Mouse (Mus musculus) kidney, postnatal 0 days (tissue): ENCODE data around the gene Fancf. TPM values are rescaled to one million over a fixed set of nuclear protein-coding genes. Genes with fewer than 3 reads are reported as not detected.

Source experiments
- ATAC-seq: fragments of 200-750 bp; cut with Nextera tagmentation; replicated peaks from 2 replicates; pipeline ENCODE4 v1.8.0; 2017; ENCODE audit warnings: low read depth, moderate number of reproducible peaks, moderate TSS enrichment, moderate library complexity; ENCODE audit not compliant: low FRiP score
- DNase-seq: peaks from one replicate; pipeline ENCODE4 v3.0.0-alpha.2; 2016; ENCODE audit warnings: low spot score
- H3K27ac ChIP-seq: fragments of 300-500 bp; sonication (generic); 2 replicates; pipeline ENCODE4 v1.5.1; 2014; ENCODE audit warnings: mild to moderate bottlenecking
- H3K27me3 ChIP-seq: fragments of 300-500 bp; sonication (generic); 2 replicates; pipeline ENCODE4 v1.6.1; 2014; ENCODE audit warnings: low read length, mixed read lengths; ENCODE audit not compliant: insufficient read depth
- H3K36me3 ChIP-seq: fragments of 300-500 bp; sonication (generic); 2 replicates; pipeline ENCODE4 v1.6.1; 2014; ENCODE audit warnings: low read length, mixed read lengths; ENCODE audit not compliant: insufficient read depth
- H3K4me1 ChIP-seq: fragments of 300-500 bp; sonication (generic); replicated peaks from 2 replicates; pipeline ENCODE4 v1.6.1; 2014; ENCODE audit warnings: antibody characterized with exemption, low read length, mixed read lengths; ENCODE audit not compliant: insufficient read depth
- H3K4me2 ChIP-seq: fragments of 300-500 bp; sonication (generic); 2 replicates; pipeline ENCODE4 v1.6.1; 2014; ENCODE audit warnings: mild to moderate bottlenecking, low read length, moderate library complexity, mixed read lengths
- H3K4me3 ChIP-seq: fragments of 300-500 bp; sonication (generic); replicated peaks from 2 replicates; pipeline ENCODE4 v1.5.1; 2014; ENCODE audit warnings: low read depth, low read length
- H3K9ac ChIP-seq: fragments of 300-500 bp; sonication (generic); 2 replicates; pipeline ENCODE4 v1.6.1; 2014; ENCODE audit warnings: low read depth, low read length
- H3K9me3 ChIP-seq: fragments of 300-500 bp; sonication (generic); replicated peaks from 2 replicates; pipeline ENCODE4 v1.6.1; 2016; ENCODE audit warnings: low read length, inconsistent platforms, mixed read lengths
- CTCF ChIP-seq: IDR thresholded peaks from 2 replicates; pipeline ENCODE4 v1.5.1; 2016; ENCODE audit warnings: antibody characterized with exemption, low read depth, mild to moderate bottlenecking, moderate library complexity
- WGBS: fragments of 180-500 bp; shearing (Covaris S2); extraction: QIAGEN DNeasy Blood & Tissue Kit; methylation state at CpG from one replicate; pipeline ENCODE4 v1.1.7; 2014; 5-methylcytosine and 5-hydroxymethylcytosine counted together
- polyA plus RNA-seq: library from polyadenylated mRNA; unstranded; fragments of >200 nt; fragmentation: Nextera tagmentation; extraction: Ambion mirVana; gene quantifications from 2 replicates; pipeline ENCODE4 v1.2.1, GENCODE M21; 2015

The Fancf gene
- polyA plus RNA-seq, 1 experiment from 2014 or later = 12.5 TPM

- ATAC-seq (no peak), DNase-seq (no peak)
- Histone ChIP-seq H3K4me2 (no peak overlapping the region), H3K36me3 (no peaks in the 10 kb centered on the region), H3K4me3 (no peak overlapping the region), H3K27me3 (no peaks in the 10 kb centered on the region), H3K9ac (no peak overlapping the region), H3K9me3 (no peaks in the 10 kb centered on the region), H3K4me1 (no peaks in the 10 kb centered on the region), H3K27ac (no peak overlapping the region)
- TF ChIP-seq CTCF = no peak
- WGBS = 65% methylated on average over 2 of the region's 2 CpGs
Measured at GRCm38 (mm10) chr7:51821467-51821866, 40.6 kb downstream of the Fancf start.

DNA sequence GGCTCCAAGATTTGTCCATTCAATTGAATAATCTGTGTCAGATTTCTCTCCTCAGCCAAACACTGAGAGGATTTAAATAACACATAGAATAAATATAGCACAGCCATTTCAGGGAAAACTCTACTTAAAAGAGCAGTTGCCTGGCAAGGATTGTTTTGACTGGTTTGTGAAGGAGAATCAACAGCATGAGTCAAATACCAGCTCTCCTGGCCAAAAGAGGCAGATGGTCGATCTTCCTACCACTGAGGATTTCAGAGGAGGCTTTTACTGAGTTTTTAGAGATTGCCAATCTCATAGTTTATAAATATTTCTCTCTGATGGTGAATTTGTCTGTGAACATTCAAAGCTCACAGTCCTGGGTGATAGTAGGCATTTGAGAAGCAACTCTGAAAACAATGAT is 42.2 kb downstream of the Fancf start:
- no peak for TF ChIP-seq CTCF
- H3K9me3 ChIP-seq = no peaks in the 10 kb centered on the region
- H3K36me3 ChIP-seq = no peaks in the 10 kb centered on the region
- no peaks in the 10 kb centered on the region for H3K27me3 ChIP-seq
- no peak overlapping the region for H3K4me2 ChIP-seq
- no peak overlapping the region for H3K27ac ChIP-seq
- H3K4me3 ChIP-seq = no peak overlapping the region
- no peak for ATAC-seq
- no peaks in the 10 kb centered on the region for H3K4me1 ChIP-seq
- no peak overlapping the region for H3K9ac ChIP-seq
- DNase-seq = no peak
- 78% methylated on average over 1 of the region's 1 CpGs for WGBS

DNA sequence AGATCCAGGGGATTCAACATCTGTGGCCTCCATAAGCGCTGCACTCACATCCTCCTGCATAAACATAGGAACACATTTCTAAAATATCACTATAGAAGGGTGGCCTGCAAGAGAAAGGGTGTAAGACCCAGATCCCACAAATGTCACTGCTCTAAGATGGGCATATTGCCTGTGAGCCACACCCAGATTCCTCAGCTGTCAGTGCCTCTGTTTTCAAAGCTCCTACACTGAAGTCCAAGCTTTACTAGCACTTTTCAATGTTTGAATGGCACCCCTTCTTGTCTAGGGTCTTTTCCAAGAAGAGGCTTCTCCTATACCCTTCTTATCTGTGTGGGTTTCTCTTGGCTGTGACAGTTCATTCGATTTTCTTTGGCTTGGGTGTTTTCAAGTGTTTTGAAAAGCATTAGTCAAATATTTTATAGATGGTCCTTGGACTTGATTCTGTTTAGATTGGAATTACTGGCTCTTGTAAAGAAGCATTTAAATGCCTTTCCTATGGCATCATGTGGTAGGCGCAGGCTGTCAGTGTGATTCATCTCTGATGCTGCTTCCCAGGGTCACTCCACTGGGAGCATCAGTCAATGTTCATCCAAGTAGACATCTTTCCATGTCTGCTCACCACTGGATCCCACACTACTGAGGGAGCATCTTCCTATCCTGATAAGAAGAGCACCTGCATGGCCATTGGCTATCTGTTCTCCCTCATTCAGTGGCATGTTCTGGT is 43.7 kb downstream of the Fancf start:
- no peak for TF ChIP-seq CTCF
- ATAC-seq (no peak), DNase-seq (no peak)
- no peak overlapping the region for H3K27ac ChIP-seq
- H3K9me3 ChIP-seq = no peaks in the 10 kb centered on the region
- no peak overlapping the region for H3K4me3 ChIP-seq
- no peaks in the 10 kb centered on the region for H3K27me3 ChIP-seq
- H3K36me3 ChIP-seq = no peaks in the 10 kb centered on the region
- 57% methylated on average over 3 of the region's 3 CpGs for WGBS
- H3K4me2 ChIP-seq = no peak overlapping the region
- H3K9ac ChIP-seq = no peak overlapping the region
- no peaks in the 10 kb centered on the region for H3K4me1 ChIP-seq

DNA sequence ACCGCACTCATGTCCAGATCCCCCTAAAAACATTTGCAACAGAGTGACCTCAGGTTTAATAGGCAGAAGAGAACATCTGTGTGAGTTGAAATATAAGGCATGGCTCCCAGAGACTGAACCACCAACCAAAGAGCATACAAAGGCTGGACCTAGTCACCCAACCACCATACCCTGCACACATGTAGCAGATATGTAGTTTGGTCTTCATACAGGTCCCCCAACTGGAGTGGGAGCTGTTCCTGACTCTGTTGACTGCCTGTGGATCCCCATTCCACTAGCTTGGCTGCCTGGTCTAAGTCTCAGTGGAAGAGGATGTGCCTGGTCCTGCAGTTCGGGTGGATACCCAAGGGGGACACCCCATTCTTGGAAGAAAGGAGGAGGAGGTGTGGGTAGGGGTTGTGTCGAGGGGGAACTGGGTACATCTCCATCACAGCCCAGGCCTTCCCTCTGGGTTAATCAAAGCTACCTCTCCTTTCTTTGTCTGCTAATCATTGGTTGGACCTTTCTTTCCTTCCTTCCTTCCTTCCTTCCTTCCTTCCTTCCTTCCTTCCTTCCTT is 45.7 kb downstream of the Fancf start:
- Histone ChIP-seq H3K4me2 (no peak overlapping the region), H3K27me3 (no peaks in the 10 kb centered on the region), H3K9me3 (no peaks in the 10 kb centered on the region), H3K4me3 (no peak overlapping the region), H3K9ac (no peak overlapping the region), H3K27ac (no peak overlapping the region), H3K36me3 (no peaks in the 10 kb centered on the region), H3K4me1 (no peaks in the 10 kb centered on the region)
- TF ChIP-seq CTCF = no peak
- 59% methylated on average over 3 of the region's 3 CpGs for WGBS
- ATAC-seq = no peak
- DNase-seq = no peak

DNA sequence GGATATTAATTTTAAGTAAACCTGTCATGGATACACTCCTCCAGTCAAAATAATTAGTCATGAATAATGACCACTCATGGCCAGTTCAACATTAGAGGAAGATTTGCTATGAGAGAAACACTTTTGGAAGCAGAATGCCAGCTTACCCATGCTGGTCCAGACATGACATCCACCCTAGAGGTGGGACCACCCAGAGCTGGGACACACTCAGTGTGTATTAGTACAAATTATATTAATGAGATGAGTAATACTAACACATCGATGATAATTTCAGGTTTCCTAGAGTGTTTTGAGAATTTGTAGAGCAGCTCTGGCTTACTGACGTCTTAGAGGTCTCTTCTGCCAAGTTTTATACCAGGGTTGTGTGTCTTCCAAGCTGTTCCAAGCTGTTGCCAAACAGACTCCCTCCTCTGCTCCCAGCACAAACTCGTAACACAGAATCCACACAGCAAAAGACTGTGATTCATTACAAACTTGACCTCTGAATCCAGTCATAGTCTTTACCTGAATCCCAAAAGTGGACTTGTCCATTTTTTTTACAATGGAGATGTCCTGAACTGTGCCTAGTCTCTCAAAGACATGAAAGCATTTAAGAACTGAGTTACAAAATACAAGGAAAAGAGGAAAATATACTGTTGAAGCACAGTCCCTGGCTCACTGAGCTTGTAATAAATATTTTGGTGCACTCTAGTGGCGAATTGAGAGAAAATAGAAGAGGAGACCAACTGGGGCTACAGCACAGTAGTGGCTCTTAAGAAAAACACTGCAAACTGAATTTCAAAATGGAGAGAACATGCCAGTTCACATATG is 46.4 kb downstream of the Fancf start:
- H3K4me2 ChIP-seq = no peak overlapping the region
- no peak overlapping the region for H3K9ac ChIP-seq
- H3K4me3 ChIP-seq = no peak overlapping the region
- ATAC-seq (no peak), DNase-seq (peak; percentile 68)
- H3K9me3 ChIP-seq = no peaks in the 10 kb centered on the region
- no peaks in the 10 kb centered on the region for H3K36me3 ChIP-seq
- 43% methylated on average over 4 of the region's 4 CpGs for WGBS
- H3K27ac ChIP-seq = no peak overlapping the region
- H3K4me1 ChIP-seq = no peaks in the 10 kb centered on the region
- H3K27me3 ChIP-seq = no peaks in the 10 kb centered on the region
- TF ChIP-seq CTCF = peak; percentile 65

Other genes starting within 250 kb of the Fancf start
- gene Slc17a6, start 240.3 kb downstream of the Fancf start, polyA plus RNA-seq = not detected in 2 replicates
- gene Gas2, start 252 bp downstream of the Fancf start, polyA plus RNA-seq = 156 and 184 TPM in 2 replicates
- 13.4 and 13.8 TPM in 2 replicates for gene Svip, start 143.8 kb upstream of the Fancf start, polyA plus RNA-seq
- not detected in 2 replicates for gene 1700015G11Rik, start 153.5 kb upstream of the Fancf start, polyA plus RNA-seq